Mouse (Mus musculus) kidney, embryonic 14.5 days (tissue): ENCODE data around the gene Spata2. TPM values are rescaled to one million over a fixed set of nuclear protein-coding genes. Genes with fewer than 3 reads are reported as not detected.

ENCODE experiments used
- ATAC-seq: fragments of 200-750 bp; cut with Nextera tagmentation; 2 replicates; pipeline ENCODE4 v1.8.0; 2017; ENCODE audit warnings: moderate number of reproducible peaks, mild to moderate bottlenecking, moderate TSS enrichment, moderate library complexity; ENCODE audit not compliant: low FRiP score, low TSS enrichment
- H3K27ac ChIP-seq: fragments of 300-500 bp; sonication (generic); 2 replicates; pipeline ENCODE4 v1.5.1; 2014; ENCODE audit warnings: low read depth, mild to moderate bottlenecking, low read length, moderate library complexity, mixed read lengths
- H3K27me3 ChIP-seq: fragments of 300-500 bp; sonication (generic); 2 replicates; pipeline ENCODE4 v1.6.1; 2014; ENCODE audit warnings: mild to moderate bottlenecking, low read length; ENCODE audit not compliant: control insufficient read depth, insufficient read depth
- H3K36me3 ChIP-seq: fragments of 300-500 bp; sonication (generic); 2 replicates; pipeline ENCODE4 v1.6.1; 2014; ENCODE audit warnings: low read length, mixed read lengths; ENCODE audit not compliant: control insufficient read depth, insufficient read depth
- H3K4me1 ChIP-seq: fragments of 300-500 bp; sonication (generic); 2 replicates; pipeline ENCODE4 v1.6.1; 2014; ENCODE audit warnings: low read length, mixed read lengths; ENCODE audit not compliant: control insufficient read depth, insufficient read depth
- H3K4me2 ChIP-seq: fragments of 300-500 bp; sonication (generic); replicated peaks from 2 replicates; pipeline ENCODE4 v1.6.1; 2014; ENCODE audit warnings: low read depth, mild to moderate bottlenecking, low read length
- H3K4me3 ChIP-seq: fragments of 300-500 bp; sonication (generic); 2 replicates; pipeline ENCODE4 v1.5.1; 2014; ENCODE audit warnings: mild to moderate bottlenecking, low read length
- H3K9ac ChIP-seq: fragments of 300-500 bp; sonication (generic); 2 replicates; pipeline ENCODE4 v1.6.1; 2014; ENCODE audit warnings: low read depth, mild to moderate bottlenecking, low read length, moderate library complexity
- H3K9me3 ChIP-seq: fragments of 300-500 bp; sonication (generic); 2 replicates; pipeline ENCODE4 v1.6.1; 2016; ENCODE audit warnings: low read length; ENCODE audit not compliant: control insufficient read depth
- WGBS: fragments of 180-500 bp; shearing (Covaris S2); extraction: QIAGEN DNeasy Blood & Tissue Kit; methylation state at CpG from one replicate; pipeline ENCODE4 v1.1.7; 2014; 5-methylcytosine and 5-hydroxymethylcytosine counted together
- polyA plus RNA-seq: library from polyadenylated mRNA; unstranded; fragments of >200 nt; fragmentation: Nextera tagmentation; extraction: Ambion mirVana; gene quantifications from 2 replicates; pipeline ENCODE4 v1.2.1, GENCODE M21; 2014

Spata2 gene
- polyA plus RNA-seq, 1 experiment from 2014 or later: 17.4 TPM

- Histone ChIP-seq H3K36me3 (peaks cover 52% of the 10 kb centered on the region), H3K4me2 (no peak overlapping the region), H3K27ac (no peak overlapping the region), H3K9me3 (no peaks in the 10 kb centered on the region), H3K27me3 (no peaks in the 10 kb centered on the region), H3K9ac (no peak overlapping the region), H3K4me1 (peaks cover 9% of the 10 kb centered on the region), H3K4me3 (no peak overlapping the region)
- 79% methylated on average over 21 of the region's 21 CpGs for WGBS
- no peak for ATAC-seq
Measured at GRCm38 (mm10) chr2:167449331-167450275, 43.1 kb downstream of the Spata2 start.

GRCm38 (mm10) chr2:167447629-167448028 is 45.1 kb downstream of the Spata2 start:
- no peak for ATAC-seq
- peaks cover 9% of the 10 kb centered on the region for H3K4me1 ChIP-seq
- no peak overlapping the region for H3K4me2 ChIP-seq
- H3K4me3 ChIP-seq: no peak overlapping the region
- no peak overlapping the region for H3K27ac ChIP-seq
- no peaks in the 10 kb centered on the region for H3K9me3 ChIP-seq
- no peaks in the 10 kb centered on the region for H3K27me3 ChIP-seq
- 96% methylated on average over 8 of the region's 8 CpGs for WGBS
- H3K9ac ChIP-seq: no peak overlapping the region
- peaks cover 52% of the 10 kb centered on the region for H3K36me3 ChIP-seq

- H3K4me2 ChIP-seq: no peak overlapping the region
- ATAC-seq: no peak
- H3K4me3 ChIP-seq: no peak overlapping the region
- no peak overlapping the region for H3K27ac ChIP-seq
- H3K9me3 ChIP-seq: no peaks in the 10 kb centered on the region
- H3K27me3 ChIP-seq: no peaks in the 10 kb centered on the region
- no peak overlapping the region for H3K9ac ChIP-seq
- 97% methylated on average over 7 of the region's 7 CpGs for WGBS
- H3K36me3 ChIP-seq: peaks cover 53% of the 10 kb centered on the region
- peaks cover 9% of the 10 kb centered on the region for H3K4me1 ChIP-seq
Measured at GRCm38 (mm10) chr2:167447207-167447606, 45.5 kb downstream of the Spata2 start.

- Histone ChIP-seq H3K4me1 (peaks cover 9% of the 10 kb centered on the region), H3K9me3 (no peaks in the 10 kb centered on the region), H3K27me3 (no peaks in the 10 kb centered on the region), H3K36me3 (peaks cover 56% of the 10 kb centered on the region), H3K4me2 (no peak overlapping the region), H3K4me3 (no peak overlapping the region), H3K27ac (peak overlapping the region; percentile 51; the same call in 1 of the 2 replicates), H3K9ac (peak overlapping the region; percentile 40)
- WGBS: 47% methylated on average over 20 of the region's 20 CpGs
- ATAC-seq: peak; percentile 74; the same call in 1 of the 2 replicates
Measured at GRCm38 (mm10) chr2:167445911-167446780, 46.5 kb downstream of the Spata2 start.

- 91% methylated on average over 4 of the region's 4 CpGs for WGBS
- H3K4me1 ChIP-seq: peaks cover 9% of the 10 kb centered on the region
- no peak for ATAC-seq
- H3K9me3 ChIP-seq: no peaks in the 10 kb centered on the region
- H3K36me3 ChIP-seq: peaks cover 48% of the 10 kb centered on the region
- no peak overlapping the region for H3K4me2 ChIP-seq
- no peaks in the 10 kb centered on the region for H3K27me3 ChIP-seq
- H3K27ac ChIP-seq: no peak overlapping the region
- H3K4me3 ChIP-seq: no peak overlapping the region
- H3K9ac ChIP-seq: no peak overlapping the region
Measured at GRCm38 (mm10) chr2:167443411-167444193, 49.1 kb downstream of the Spata2 start.

- no peaks in the 10 kb centered on the region for H3K4me1 ChIP-seq
- 100% methylated on average over 3 of the region's 3 CpGs for WGBS
- H3K4me2 ChIP-seq: no peak overlapping the region
- no peak overlapping the region for H3K9ac ChIP-seq
- H3K27me3 ChIP-seq: no peaks in the 10 kb centered on the region
- ATAC-seq: no peak
- peaks cover 52% of the 10 kb centered on the region for H3K36me3 ChIP-seq
- no peaks in the 10 kb centered on the region for H3K9me3 ChIP-seq
- no peak overlapping the region for H3K27ac ChIP-seq
- no peak overlapping the region for H3K4me3 ChIP-seq
Measured at GRCm38 (mm10) chr2:167439422-167439821, 53.3 kb downstream of the Spata2 start.

- Histone ChIP-seq H3K4me1 (no peaks in the 10 kb centered on the region), H3K9me3 (no peaks in the 10 kb centered on the region), H3K27me3 (no peaks in the 10 kb centered on the region), H3K4me2 (no peak overlapping the region), H3K27ac (no peak overlapping the region), H3K36me3 (peaks cover 37% of the 10 kb centered on the region), H3K9ac (no peak overlapping the region), H3K4me3 (no peak overlapping the region)
- WGBS: 88% methylated on average over 5 of the region's 5 CpGs
- ATAC-seq: no peak
Measured at GRCm38 (mm10) chr2:167436371-167436770, 56.3 kb downstream of the Spata2 start.

- no peak overlapping the region for H3K4me3 ChIP-seq
- H3K4me1 ChIP-seq: no peaks in the 10 kb centered on the region
- peaks cover 32% of the 10 kb centered on the region for H3K36me3 ChIP-seq
Measured at GRCm38 (mm10) chr2:167435631-167436030, 57.1 kb downstream of the Spata2 start.

More at GRCm38 (mm10) chr2:167435631-167436030, 57.1 kb downstream of the Spata2 start:
- 94% methylated on average over 2 of the region's 2 CpGs for whole genome bisulfite sequencing
- no peak overlapping the region for H3K27ac ChIP-seq
- H3K9ac ChIP-seq: no peak overlapping the region
- no peak overlapping the region for H3K4me2 ChIP-seq
- H3K27me3 ChIP-seq: no peaks in the 10 kb centered on the region
- no peaks in the 10 kb centered on the region for H3K9me3 ChIP-seq
- ATAC-seq: no peak
